Mouse (Mus musculus) liver (tissue): ENCODE results near the gene Eef2.

Source experiments
- DNase-seq: peaks from one replicate; pipeline ENCODE4 v3.0.0-alpha.2; 2020; ENCODE audit warnings: mixed read lengths

Eef2 gene

GRCm38 (mm10) chr10:81182336-81183333 lies 6.2 kb downstream of the Eef2 start, which contains the start of gene Dapk3:
Dapk3 (plus strand) TSS chr10:81183005.
- DNase-seq: peak; percentile 97

- DNase-seq: no peak
Measured at GRCm38 (mm10) chr10:81183805-81184204, 7.4 kb downstream of the Eef2 start, which contains the start of gene 4930442H23Rik. 4930442H23Rik (minus strand) TSS chr10:81183849.

- DNase-seq: no peak
Measured at GRCm38 (mm10) chr10:81184765-81185164, 8.3 kb downstream of the Eef2 start.

GRCm38 (mm10) chr10:81187161-81187560 lies 10.7 kb downstream of the Eef2 start:
- no peak for DNase-seq

- no peak for DNase-seq
Measured at GRCm38 (mm10) chr10:81189821-81190220, 13.4 kb downstream of the Eef2 start.

- peak; percentile 58 for DNase-seq
Measured at GRCm38 (mm10) chr10:81190236-81190911, 13.9 kb downstream of the Eef2 start.

- DNase-seq: no peak
Measured at GRCm38 (mm10) chr10:81190912-81191321, 14.5 kb downstream of the Eef2 start.

GRCm38 (mm10) chr10:81191342-81191982 lies 15.0 kb downstream of the Eef2 start:
- DNase-seq: no peak

GRCm38 (mm10) chr10:81192270-81192967 lies 16.0 kb downstream of the Eef2 start:
- DNase-seq: peak; percentile 80

GRCm38 (mm10) chr10:81192968-81193501 lies 16.6 kb downstream of the Eef2 start:
- DNase-seq: no peak

GRCm38 (mm10) chr10:81193991-81194774 lies 17.8 kb downstream of the Eef2 start:
- no peak for DNase-seq

GRCm38 (mm10) chr10:81195300-81195699 lies 18.9 kb downstream of the Eef2 start:
- no peak for DNase-seq

GRCm38 (mm10) chr10:81196470-81197065 lies 20.1 kb downstream of the Eef2 start:
- no peak for DNase-seq

- no peak for DNase-seq
Measured at GRCm38 (mm10) chr10:81197305-81197704, 20.9 kb downstream of the Eef2 start.

- peak; percentile 63 for DNase-seq
Measured at GRCm38 (mm10) chr10:81198230-81198629, 21.8 kb downstream of the Eef2 start.

- DNase-seq: no peak
Measured at GRCm38 (mm10) chr10:81198990-81199389, 22.6 kb downstream of the Eef2 start.

- DNase-seq: no peak
Measured at GRCm38 (mm10) chr10:81200141-81200540, 23.7 kb downstream of the Eef2 start.

GRCm38 (mm10) chr10:81200605-81201287 lies 24.3 kb downstream of the Eef2 start:
- no peak for DNase-seq

GRCm38 (mm10) chr10:81201807-81202758 lies 25.7 kb downstream of the Eef2 start, which contains the start of gene Nmrk2:
Nmrk2 (minus strand) TSS chr10:81202051.
- no peak for DNase-seq
